Mouse (Mus musculus) embryonic stem cell, embryonic (primary cell): ENCODE data around the gene Plcb2.

ENCODE experiments used
- CTCF ChIA-PET, 4 experiments: fragments of 300-600 bp in 2 of 4; fragments of 350-600 bp in 2 of 4; sonication (Branson Sonifier 250); formaldehyde crosslinking; loops; one replicate each; lab custom pipeline; 2022; ENCODE audit warnings: inconsistent platforms in 2 of 4; lab: Charles Lee
- POLR2A ChIA-PET, 4 experiments: fragments of 300-600 bp in 2 of 4; fragments of 350-600 bp in 2 of 4; sonication (Branson Sonifier 250); formaldehyde crosslinking; loops; one replicate each; lab custom pipeline; 2022; ENCODE audit warnings: antibody characterized with exemption in 4 of 4, inconsistent platforms in 1 of 4; lab: Charles Lee

Plcb2 gene

GRCm38 (mm10) chr2:118663804-118664766, 64.2 kb downstream of the Plcb2 start:
- POLR2A ChIA-PET, result interaction anchor here in 3 of 4 experiments (0.6 to 2.8 kb wide), 19 partner anchors 8 to 1879 kb away, joined by 3 to 9 read pairs (median 3); partner anchors contain the start of genes Eif2ak4 (in 1 of the 3) and Srp14 (in 1 of the 3)
- CTCF ChIA-PET, result interaction anchor here (0.6 to 2.9 kb wide), 13 partner anchors 10 to 219 kb away, joined by 3 to 15 read pairs (median 6); no protein-coding TSS in a partner anchor

DNA sequence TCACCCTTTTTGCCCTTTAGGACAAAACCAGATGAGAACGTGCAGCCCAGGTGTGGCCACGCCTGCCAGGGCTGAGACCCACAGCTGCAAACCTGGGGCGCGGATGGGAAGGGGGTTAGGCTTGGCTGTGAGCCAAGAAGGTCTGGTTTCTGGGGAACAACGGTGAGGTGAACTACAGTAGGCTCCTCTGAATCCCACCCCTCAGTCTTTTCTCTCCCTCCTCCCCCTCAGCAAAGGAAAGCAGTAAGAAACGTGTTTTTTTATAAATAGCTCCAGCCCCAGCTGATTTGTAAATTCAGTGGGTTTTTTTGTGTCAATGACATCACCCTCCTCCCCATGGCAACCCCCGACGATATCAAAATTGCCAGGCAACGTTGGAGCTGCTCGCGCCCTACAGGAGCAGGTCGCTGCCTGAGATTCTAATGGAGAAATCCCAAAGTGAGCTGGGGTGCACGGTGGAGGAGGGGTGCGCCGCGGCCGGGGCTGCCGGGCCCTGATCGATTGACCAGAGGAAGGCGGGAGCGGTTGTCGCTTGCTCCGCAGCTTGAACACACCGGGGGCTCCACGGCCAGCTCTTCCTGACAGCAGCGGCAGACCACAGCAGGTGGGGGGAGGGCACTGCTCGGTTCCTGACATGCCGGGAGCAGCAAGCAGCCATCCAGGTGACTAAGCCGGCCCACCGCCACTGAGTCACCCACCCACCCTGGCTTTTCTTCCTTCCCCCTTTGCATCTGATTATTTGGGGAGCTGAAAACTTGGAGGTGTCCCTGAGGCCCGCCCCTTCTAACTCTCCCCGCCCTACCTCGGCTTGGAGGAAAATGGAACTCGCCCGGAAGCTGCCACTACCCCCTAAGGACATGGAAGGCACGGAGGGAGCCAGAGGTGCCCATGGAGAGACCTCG, 65.1 kb downstream of the Plcb2 start, which contains the start of gene Pak6:
Gene Pak6, plus strand, starts transcription at position 402 of the 902 bp plus-strand sequence.
- ChIA-PET CTCF (interaction anchor here (0.5 to 2.9 kb wide), 12 partner anchors 11 to 291 kb away, joined by 3 to 14 read pairs (median 7); no protein-coding TSS in a partner anchor), POLR2A (interaction anchor here (0.6 to 2.5 kb wide), 24 partner anchors 10 to 313 kb away, joined by 3 to 9 read pairs (median 3); partner anchors contain the start of genes Eif2ak4 (in 1 of the 4) and Srp14 (in 1 of the 4))

DNA sequence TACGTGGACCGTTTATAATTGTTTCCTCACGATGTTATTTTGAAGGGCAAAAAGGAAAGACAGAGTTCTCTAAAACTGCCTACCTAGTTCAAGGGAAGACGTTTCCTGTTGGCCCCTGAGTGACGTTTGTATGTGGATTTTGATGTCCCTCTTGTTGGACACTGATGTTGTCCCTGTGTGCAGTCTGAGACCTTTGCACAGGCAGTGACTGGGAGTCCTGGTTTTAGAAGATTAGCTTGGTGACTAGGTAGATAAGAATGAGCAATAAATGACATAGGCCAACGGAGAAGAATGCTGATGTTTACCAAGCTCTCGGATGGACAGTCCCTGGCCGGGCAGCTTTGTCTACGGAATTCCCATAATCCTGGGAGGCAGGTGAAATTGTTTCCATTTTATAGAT, 66.3 kb downstream of the Plcb2 start:
- POLR2A ChIA-PET, result interaction anchor here in 2 of 4 experiments (0.6 to 2.5 kb wide), 6 partner anchors 8 to 381 kb away, joined by 3 to 9 read pairs (median 6); no protein-coding TSS in a partner anchor
- CTCF ChIA-PET, result interaction anchor here (0.5 to 2.9 kb wide), 6 partner anchors 24 to 326 kb away, joined by 3 to 16 read pairs (median 8); no protein-coding TSS in a partner anchor

DNA sequence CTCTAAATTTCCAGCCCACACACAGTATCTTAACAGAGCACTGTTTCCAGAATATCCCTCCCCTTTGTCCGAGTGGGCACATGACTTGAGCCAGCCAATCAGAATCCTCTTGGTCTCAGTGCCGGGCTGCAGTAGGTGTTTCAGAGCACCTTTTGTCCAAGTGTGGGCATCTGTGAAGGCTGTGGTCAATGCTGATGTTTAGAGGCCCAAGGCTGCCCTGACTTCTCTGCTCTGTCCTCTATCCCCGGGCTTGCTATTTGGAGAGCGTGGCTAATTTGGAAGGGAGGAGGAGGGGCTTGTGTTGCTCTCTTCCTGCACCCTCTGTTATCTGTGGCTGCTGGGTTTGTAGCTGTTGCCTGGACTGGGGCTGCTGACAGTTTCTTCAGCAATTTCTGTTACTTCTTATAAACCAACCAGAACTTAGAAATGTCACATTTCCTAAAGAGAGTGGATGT, 68.2 kb downstream of the Plcb2 start:
- ChIA-PET POLR2A (interaction anchor here in 2 of 4 experiments (0.6 to 1.5 kb wide), 4 partner anchors 13 to 217 kb away, joined by 3 to 4 read pairs (median 3); no protein-coding TSS in a partner anchor), CTCF (interaction anchor here in 2 of 4 experiments (0.9 to 1.5 kb wide), 2 partner anchors 22 to 40 kb away, joined by 3 to 4 read pairs; no protein-coding TSS in a partner anchor)

DNA sequence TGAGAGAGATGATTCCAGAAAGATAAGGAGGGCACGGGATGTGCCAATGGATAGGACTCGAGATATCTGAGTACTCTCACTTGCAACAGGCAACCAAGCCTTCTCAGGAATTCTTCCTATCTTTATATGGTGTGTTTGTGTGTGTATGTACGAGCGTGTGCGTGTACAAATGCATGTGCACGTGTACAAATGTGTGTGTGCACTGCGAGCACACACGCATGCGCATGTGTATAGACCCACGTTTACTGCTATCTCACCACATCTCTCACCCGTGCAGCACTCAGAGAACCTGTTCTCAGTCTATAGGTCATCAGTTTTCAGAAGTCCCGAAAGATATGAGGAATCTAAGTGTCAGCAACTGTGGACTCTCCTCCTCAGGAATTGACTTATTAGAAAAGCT, 68.7 kb downstream of the Plcb2 start:
- POLR2A ChIA-PET, result interaction anchor here in 2 of 4 experiments (0.6 to 1.6 kb wide), 7 partner anchors 15 to 271 kb away, joined by 3 to 5 read pairs (median 3); partner anchors contain the start of gene Eif2ak4 (in 1 of the 2)
- CTCF ChIA-PET, result interaction anchor here in 1 of 4 experiments (1.5 to 1.7 kb wide), 2 partner anchors 21 kb away, joined by 4 to 9 read pairs; no protein-coding TSS in a partner anchor

DNA sequence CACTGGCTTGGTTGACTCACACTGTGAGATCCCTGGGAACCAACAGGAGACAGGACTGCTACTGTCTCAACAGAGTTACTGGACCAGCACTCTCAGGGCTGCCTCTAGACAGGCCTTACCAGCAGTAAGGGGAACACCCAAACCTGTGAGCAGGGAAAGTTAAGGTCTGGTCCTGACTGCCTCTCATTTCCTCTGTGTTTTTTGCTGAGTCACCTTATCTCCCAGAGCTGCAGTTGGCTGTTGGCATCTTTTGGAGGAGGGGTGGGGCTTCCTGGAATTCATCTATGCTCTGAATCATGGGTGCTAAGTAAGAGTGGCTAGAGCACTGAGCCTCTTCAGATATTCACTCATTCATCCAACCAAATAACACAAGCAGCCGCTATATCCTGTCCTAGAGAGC, 69.2 kb downstream of the Plcb2 start:
- POLR2A ChIA-PET, result interaction anchor here in 2 of 4 experiments (0.8 to 1.6 kb wide), 6 partner anchors 15 to 271 kb away, joined by 3 to 5 read pairs (median 3); partner anchors contain the start of gene Eif2ak4 (in 1 of the 2)
- CTCF ChIA-PET, result interaction anchor here in 1 of 4 experiments (0.7 to 1.7 kb wide), 2 partner anchors 21 to 37 kb away, joined by 3 to 9 read pairs; no protein-coding TSS in a partner anchor

- CTCF ChIA-PET, result interaction anchor here in 3 of 4 experiments (0.6 to 1.7 kb wide), 6 partner anchors 17 to 167 kb away, joined by 3 to 9 read pairs (median 4); no protein-coding TSS in a partner anchor
- POLR2A ChIA-PET, result interaction anchor here in 2 of 4 experiments (1.0 to 2.4 kb wide), 5 partner anchors 15 to 108 kb away, joined by 3 to 8 read pairs (median 5); no protein-coding TSS in a partner anchor
These were observed 69.8 kb downstream of the Plcb2 start for GRCm38 (mm10) chr2:118658457-118658856.
